In the genomic region with DNA sequence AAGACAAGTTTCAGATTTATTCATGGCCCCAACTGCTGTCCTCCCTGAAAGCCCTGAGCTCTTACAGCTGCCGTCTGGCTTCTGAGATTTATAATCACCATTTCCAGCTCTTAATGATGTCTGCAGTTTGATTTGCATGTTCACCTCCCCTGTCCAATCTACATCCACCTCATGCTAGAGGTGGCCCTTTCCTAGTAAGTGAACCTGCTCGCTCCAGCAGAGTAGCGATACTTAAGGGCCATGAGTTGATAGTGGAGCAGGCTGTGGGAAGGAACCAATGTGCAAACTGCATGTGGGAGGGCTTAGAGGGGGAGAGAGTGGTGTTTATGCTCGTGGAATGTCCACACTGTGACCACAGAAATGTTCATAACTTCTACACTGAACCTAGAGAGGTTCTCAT, we compare ENCODE assay signal across 19 mouse cellular contexts.
"Had no signal": no experiment of that assay in that cellular context is flagged by ENCODE, and none has a peak within 500 bp of the region (broad histone marks: within the 10 kb centered on the region; RNA-seq: fewer than 3 reads in every experiment).

No protein-coding gene starts in this region.

- H3K36me3 ChIP-seq: midbrain, embryonic 12.5 days had no signal

- H3K4me1 ChIP-seq: midbrain, embryonic 10.5 days had no signal

- H3K27me3 ChIP-seq: midbrain, embryonic 12.5 days; neural tube, embryonic 13.5 days; neural tube, embryonic 15.5 days had no signal

- DNase-seq: lung, adult 18-20 months; lung, embryonic 14.5 days; lung, postnatal 10 days; lung, postnatal 4 days; midbrain, embryonic 14.5 days; retina, postnatal 1 day; right cerebral cortex, adult 18-20 months; right cerebral cortex, postnatal 25 days; right cerebral cortex, postnatal 4 days; spleen, adult 18-20 months; thymus, adult 18-20 months; thymus, postnatal 14 days; thymus, postnatal 36 days had no signal

- H3K9ac ChIP-seq: lung, embryonic 14.5 days; midbrain, embryonic 12.5 days; neural tube, embryonic 13.5 days; neural tube, embryonic 15.5 days had no signal

- H3K4me3 ChIP-seq: midbrain, embryonic 10.5 days; midbrain, embryonic 12.5 days; myocyte; neural tube, embryonic 13.5 days; neural tube, embryonic 15.5 days had no signal

- H3K4me2 ChIP-seq: lung, embryonic 14.5 days; midbrain, embryonic 12.5 days; neural tube, embryonic 13.5 days; neural tube, embryonic 15.5 days had no signal

- H3K9me3 ChIP-seq: neural tube, embryonic 15.5 days had no signal

- ATAC-seq: midbrain, embryonic 16.5 days had no signal

- H3K27ac ChIP-seq: midbrain, embryonic 10.5 days; midbrain, embryonic 12.5 days; neural tube, embryonic 13.5 days; neural tube, embryonic 15.5 days had no signal
